Mouse (Mus musculus): ENCODE measurements at regions not wholly inside any gene's neighbourhood (a gene's known extent, or its start where the extent isn't known, plus 50 kb on each side); places are given as distances from the start of the nearest gene placed in this dataset.

GRCm38 (mm10) chr4:54460596-54460995, 484.3 kb upstream of the Zfp462 start:
- no peak for DNase-seq

GRCm38 (mm10) chr4:54469176-54469575, 475.7 kb upstream of the Zfp462 start:
- DNase-seq = no peak

DNA sequence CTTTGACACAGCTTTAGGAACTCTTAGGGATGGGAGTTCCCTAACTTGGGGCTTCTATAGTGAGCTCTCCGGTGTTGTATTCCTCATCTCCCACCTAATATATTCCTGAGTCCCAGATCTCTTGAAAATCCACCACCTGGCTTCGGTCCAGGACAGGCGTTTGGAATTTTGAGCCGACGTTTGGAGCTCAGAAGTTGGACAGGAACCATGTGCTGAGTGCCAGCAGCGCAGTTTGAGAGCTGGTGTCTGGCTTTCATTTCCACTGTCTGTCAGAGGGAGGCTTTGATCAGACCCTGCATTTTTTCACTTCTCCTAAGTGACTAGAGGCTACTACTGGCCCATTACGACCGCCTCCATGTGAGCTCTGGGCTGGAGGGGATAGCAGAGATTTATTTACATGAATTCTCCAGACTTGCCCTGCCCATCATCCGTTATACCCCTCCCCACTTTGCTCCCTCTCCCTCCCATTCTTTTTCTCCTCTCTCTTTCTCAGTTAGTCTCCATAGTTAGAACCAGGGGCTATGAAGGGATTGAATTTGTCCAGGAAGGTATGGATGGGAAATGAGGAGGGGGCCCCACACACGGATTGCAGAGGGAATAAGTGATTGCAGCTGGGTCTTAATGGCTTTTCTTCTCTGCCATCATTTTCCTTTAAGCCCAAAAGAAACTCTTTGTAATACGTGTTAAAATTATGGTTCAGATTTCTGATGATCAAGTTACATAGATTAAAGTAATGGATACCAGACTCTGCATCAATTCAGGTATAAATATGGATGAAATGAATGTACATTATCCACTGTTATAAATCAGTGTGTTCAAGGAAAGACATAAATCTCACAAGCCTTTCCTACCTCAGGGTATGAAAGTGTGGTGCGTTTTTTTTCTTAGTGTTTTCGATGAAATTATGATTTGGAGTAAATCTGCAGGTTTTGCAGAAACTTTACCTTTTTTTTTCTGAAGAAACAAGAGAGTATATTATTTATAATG, 474.5 kb upstream of the Zfp462 start:
- DNase-seq = peak; percentile 29

DNA sequence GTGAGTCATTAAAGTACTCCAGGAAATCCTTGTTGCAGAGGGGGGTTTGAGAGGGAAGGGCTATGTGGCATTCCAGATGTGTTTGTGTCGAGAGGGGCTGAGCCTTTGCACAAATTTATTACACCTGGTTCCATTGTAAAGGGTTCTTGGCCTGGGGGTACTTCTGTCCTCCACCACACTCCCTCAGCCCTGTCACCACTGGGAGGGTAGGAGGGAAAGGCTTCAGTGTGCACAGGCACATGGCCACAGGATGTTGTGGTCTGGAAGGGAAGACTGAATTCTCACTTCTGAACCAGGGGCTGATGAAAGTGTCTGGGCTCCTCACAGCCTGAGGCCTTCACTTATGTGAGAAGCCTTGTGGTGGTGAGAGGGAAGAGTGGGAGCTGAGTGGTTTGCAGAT, 473.8 kb upstream of the Zfp462 start:
- no peak for DNase-seq

DNA sequence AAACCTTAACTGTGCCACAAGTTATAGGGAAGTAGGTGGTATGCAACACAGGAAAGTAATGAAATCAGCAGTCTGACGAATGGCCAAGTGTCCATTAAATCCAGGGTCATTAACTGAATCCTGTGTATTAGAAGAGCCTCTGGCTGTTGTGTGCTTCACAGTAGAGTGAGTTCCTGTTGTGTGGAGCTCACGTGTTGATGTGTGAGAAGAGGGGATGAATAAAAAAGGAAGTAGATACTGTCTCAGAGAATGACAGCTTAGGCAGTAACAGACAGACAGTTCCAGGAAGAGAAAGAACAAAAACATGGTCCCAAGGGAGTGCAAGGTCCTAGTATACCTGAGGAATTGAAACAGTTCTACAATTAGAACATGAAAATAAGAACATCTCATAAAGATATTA, 463.1 kb upstream of the Zfp462 start:
- no peak for DNase-seq

DNA sequence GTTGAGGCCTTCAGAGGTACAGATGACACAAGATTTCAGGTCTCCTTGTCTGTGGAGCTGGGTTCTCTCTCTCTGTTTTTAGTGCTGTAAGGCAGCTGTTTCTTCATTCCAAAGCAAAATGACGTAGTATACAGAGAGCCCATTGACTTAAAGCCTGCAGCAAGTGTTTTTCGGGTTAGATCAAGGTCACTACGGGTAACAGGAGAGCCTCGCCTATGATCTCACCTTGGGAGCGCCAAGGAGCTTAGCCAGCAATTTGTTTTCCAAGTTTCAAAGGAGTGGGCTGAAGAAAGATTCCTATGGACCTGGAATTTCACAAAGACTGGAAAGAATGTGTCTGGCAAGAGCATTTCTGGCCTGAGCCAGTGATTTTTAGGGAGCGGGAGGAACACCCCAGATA, 451.8 kb upstream of the Zfp462 start:
- peak; percentile 37 for DNase-seq

- no peak for DNase-seq
These were observed 447.4 kb upstream of the Zfp462 start for GRCm38 (mm10) chr4:54497312-54497994.

DNA sequence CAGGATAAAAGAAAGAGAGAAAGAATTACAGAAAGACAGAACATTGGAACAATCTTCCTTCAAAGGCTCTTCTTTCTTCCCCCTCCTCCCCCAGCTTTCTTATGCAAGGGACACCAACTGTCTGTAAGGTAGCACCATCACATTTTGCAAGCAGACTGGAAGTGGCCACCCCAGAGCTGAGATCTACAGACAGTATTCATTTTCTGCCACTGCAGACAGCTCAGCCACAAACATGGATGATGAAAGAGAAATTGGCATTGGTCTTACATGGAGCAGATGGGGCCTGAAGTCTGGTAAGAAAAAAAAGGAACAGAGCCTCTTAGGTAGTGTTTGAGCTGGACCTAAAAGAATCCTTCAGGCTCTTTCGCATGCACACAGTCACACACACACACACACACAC, 428.9 kb upstream of the Zfp462 start:
- DNase-seq = no peak

DNA sequence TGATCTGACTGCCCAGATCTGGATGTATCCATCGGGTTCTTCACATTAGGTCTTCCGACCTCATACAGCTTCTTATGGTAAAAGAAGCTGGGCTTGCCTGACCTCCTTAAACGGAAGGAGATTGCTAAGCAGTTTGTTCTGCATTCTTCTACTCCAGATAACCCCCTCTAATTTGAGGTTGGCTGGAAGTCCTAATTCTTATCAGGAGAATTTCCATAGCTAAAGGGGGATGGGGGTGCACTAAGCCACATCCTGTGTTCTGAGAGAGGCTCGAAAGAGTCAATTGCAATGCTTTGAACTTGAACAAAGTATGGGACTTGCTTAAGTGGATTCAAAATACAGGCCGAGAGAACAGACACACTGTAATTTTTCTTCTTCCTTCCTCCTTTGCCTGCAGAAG, 421.6 kb upstream of the Zfp462 start:
- DNase-seq = no peak

DNA sequence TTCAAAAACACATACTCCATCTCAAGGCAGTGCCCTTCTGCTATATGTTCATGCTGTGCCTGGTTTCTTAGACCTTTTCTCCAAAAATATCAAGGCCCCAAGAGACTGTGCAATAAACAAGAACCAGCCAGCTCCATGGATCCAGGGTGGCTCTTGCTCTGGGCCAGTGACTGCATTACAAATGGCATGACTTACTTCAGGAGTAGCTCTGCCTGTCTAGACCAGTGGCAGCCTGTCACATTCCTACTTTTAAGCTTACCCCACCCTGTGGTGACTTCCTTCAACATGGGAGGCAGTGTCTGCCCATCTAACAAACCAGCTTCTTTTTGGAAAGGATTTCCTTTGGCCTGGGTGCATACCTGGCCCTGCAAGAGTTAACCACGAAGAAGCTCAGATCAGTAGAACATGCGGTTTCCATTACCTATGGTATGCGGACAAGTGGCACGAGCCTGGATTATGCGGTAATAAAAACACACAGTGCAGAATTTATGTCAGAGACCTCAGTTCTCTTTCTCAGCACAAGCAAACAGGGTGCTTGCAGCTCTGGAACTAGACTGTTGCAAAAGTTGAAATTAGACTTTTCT, 418.8 kb upstream of the Zfp462 start:
- no peak for DNase-seq

- peak; percentile 21 for DNase-seq
These were observed 417.2 kb upstream of the Zfp462 start for GRCm38 (mm10) chr4:54527660-54528059.

DNA sequence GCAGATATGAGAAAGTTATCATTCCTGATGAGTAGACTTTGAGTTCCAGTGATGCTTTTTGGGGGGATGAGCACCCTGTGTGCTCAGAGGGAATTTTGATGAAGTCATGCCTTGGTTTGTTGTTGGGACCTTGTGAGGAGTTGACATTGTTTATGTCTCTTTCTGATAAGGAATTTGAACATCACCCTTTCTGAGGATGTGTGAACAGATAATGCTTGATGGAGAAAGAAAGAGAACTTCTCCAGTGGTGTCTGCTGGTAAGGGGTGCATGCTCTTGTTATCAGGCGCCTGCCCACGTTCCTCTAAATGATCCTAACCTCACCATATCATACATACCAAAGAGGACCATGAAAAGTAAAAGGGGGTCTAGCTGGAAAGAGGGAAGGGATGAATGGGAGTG, 413.1 kb upstream of the Zfp462 start:
- DNase-seq = no peak

DNA sequence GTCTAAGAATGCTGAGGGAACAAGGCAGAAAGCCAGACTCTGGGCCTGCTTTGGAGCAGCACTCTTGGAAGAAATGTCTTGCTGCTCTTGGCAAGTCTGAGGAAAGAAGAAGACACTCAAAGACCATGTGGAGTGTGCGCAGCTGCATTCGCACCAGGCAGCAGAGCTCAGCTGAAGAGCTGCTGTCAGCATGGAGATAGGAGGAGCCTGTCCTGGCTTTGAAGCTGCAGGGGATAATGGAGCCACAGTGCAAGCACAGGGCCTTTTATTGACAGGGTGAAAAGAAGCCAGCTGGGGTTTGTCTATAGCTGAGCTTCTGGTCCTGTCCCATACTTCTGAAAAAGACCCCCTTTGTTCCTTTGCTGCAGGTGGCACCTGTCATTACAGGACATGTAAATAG, 411.0 kb upstream of the Zfp462 start:
- no peak for DNase-seq

- DNase-seq = no peak
These were observed 391.8 kb upstream of the Zfp462 start for GRCm38 (mm10) chr4:54552864-54553618.

GRCm38 (mm10) chr4:54563075-54563474, 381.8 kb upstream of the Zfp462 start:
- DNase-seq = no peak

- DNase-seq = no peak
These were observed 371.7 kb upstream of the Zfp462 start for GRCm38 (mm10) chr4:54573185-54573584.

GRCm38 (mm10) chr4:54587197-54587596, 357.7 kb upstream of the Zfp462 start:
- DNase-seq = peak; percentile 70

- no peak for DNase-seq
These were observed 356.1 kb upstream of the Zfp462 start for GRCm38 (mm10) chr4:54588704-54589103.

GRCm38 (mm10) chr4:54601671-54602512, 343.0 kb upstream of the Zfp462 start:
- peak; percentile 17 for DNase-seq

- DNase-seq = no peak
These were observed 342.2 kb upstream of the Zfp462 start for GRCm38 (mm10) chr4:54602513-54603205.

DNA sequence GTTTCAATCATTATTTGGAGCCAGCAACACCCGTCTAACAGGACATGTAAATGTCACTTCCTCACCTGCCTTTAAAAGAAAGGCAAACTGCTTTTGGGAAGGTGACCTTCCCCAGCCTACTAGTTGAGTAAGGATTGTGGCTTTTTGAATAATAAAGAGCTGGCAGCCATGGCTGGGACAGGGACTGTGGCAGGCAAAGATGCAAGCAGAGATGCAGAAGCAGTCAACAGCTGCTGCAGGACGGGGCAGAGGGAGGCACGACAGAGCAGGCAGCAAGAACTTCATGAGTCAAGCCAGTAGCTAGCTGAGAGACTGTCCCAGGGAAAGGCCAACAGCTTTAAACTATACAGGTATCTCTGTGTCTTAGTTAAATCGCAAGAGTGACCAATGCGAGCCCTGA, 334.7 kb upstream of the Zfp462 start:
- no peak for DNase-seq
